Mouse (Mus musculus) limb, embryonic 12.5 days (tissue): ENCODE results near the gene Myl6b. TPM values are rescaled to one million over a fixed set of nuclear protein-coding genes. Genes with fewer than 3 reads are reported as not detected.
"Not testable (repeated sequence)": the region's sequence is repeated elsewhere in the genome, so short reads cannot be mapped to it uniquely, and the experiment has no call there.

Source experiments
- ATAC-seq: fragments of 200-750 bp; cut with Nextera tagmentation; 2 replicates; pipeline ENCODE4 v1.8.0; 2017; ENCODE audit warnings: low read depth, moderate TSS enrichment; ENCODE audit not compliant: insufficient number of reproducible peaks, insufficient read depth, low FRiP score, low TSS enrichment
- H3K27ac ChIP-seq: fragments of 300-500 bp; sonication (generic); 2 replicates; pipeline ENCODE4 v1.5.1; 2016; ENCODE audit warnings: mild to moderate bottlenecking, moderate library complexity
- H3K27me3 ChIP-seq: fragments of 300-500 bp; sonication (generic); 2 replicates; pipeline ENCODE4 v1.6.1; 2016; ENCODE audit warnings: mild to moderate bottlenecking, moderate library complexity
- H3K36me3 ChIP-seq: fragments of 300-500 bp; sonication (generic); 2 replicates; pipeline ENCODE4 v1.6.1; 2016; ENCODE audit warnings: mild to moderate bottlenecking, moderate library complexity
- H3K4me1 ChIP-seq: fragments of 300-500 bp; sonication (generic); replicated peaks from 2 replicates; pipeline ENCODE4 v1.6.1; 2016
- H3K4me2 ChIP-seq: fragments of 300-500 bp; sonication (generic); 2 replicates; pipeline ENCODE4 v1.6.1; 2016; ENCODE audit warnings: mild to moderate bottlenecking, moderate library complexity
- H3K4me3 ChIP-seq: fragments of 300-500 bp; sonication (generic); replicated peaks from 2 replicates; pipeline ENCODE4 v1.5.1; 2016; ENCODE audit warnings: mild to moderate bottlenecking
- H3K9ac ChIP-seq: fragments of 300-500 bp; sonication (generic); replicated peaks from 2 replicates; pipeline ENCODE4 v1.6.1; 2016; ENCODE audit warnings: mild to moderate bottlenecking, moderate library complexity
- H3K9me3 ChIP-seq: fragments of 300-500 bp; sonication (generic); 2 replicates; pipeline ENCODE4 v1.6.1; 2016; ENCODE audit warnings: mild to moderate bottlenecking, moderate library complexity
- WGBS: fragments of 180-500 bp; shearing (Covaris S2); methylation state at CpG from one replicate; pipeline ENCODE4 v1.1.7; 2016; 5-methylcytosine and 5-hydroxymethylcytosine counted together
- polyA plus RNA-seq: library from polyadenylated mRNA; unstranded; fragments of >200 nt; fragmentation: Nextera tagmentation; extraction: Ambion mirVana; gene quantifications from 2 replicates; pipeline ENCODE4 v1.2.1, GENCODE M21; 2016

The Myl6b gene
- polyA plus RNA-seq, 1 experiment from 2014 or later = 3.4 TPM

GRCm38 (mm10) chr10:128492633-128493311, 5.7 kb downstream of the Myl6b start:
- Histone ChIP-seq H3K9ac (peak overlapping the region; percentile 82), H3K9me3 (no peaks in the 10 kb centered on the region), H3K27ac (peak overlapping the region; percentile 96), H3K4me2 (peak overlapping the region; percentile 84), H3K27me3 (peaks cover 7% of the 10 kb centered on the region; the same call in 1 of the 2 replicates), H3K36me3 (peaks cover 43% of the 10 kb centered on the region), H3K4me3 (peak overlapping the region; percentile 78), H3K4me1 (peaks cover 29% of the 10 kb centered on the region)
- 28% methylated on average over 12 of the region's 12 CpGs for WGBS
- ATAC-seq = peak; percentile 40; the same call in 1 of the 2 replicates

GRCm38 (mm10) chr10:128492051-128492450, 6.4 kb downstream of the Myl6b start:
- not testable (repeated sequence) for H3K9me3 ChIP-seq, ATAC-seq, H3K27me3 ChIP-seq
- peak overlapping the region; percentile 82; the same call in 1 of the 2 replicates for H3K9ac ChIP-seq
- 70% methylated on average over 8 of the region's 8 CpGs for WGBS
- peaks cover 50% of the 10 kb centered on the region for H3K36me3 ChIP-seq
- peak overlapping the region; percentile 84 for H3K4me2 ChIP-seq
- H3K27ac ChIP-seq = peak overlapping the region; percentile 96; the same call in 1 of the 2 replicates
- H3K4me1 ChIP-seq = peaks cover 29% of the 10 kb centered on the region
- peak overlapping the region; percentile 78 for H3K4me3 ChIP-seq

GRCm38 (mm10) chr10:128491495-128491894, 7.0 kb downstream of the Myl6b start:
- Histone ChIP-seq H3K9me3 (no peaks in the 10 kb centered on the region), H3K27ac (0 out of 2 replicates have a peak overlapping the region, but pooled peaks have one; percentile 17), H3K36me3 (peaks cover 54% of the 10 kb centered on the region), H3K4me3 (peak overlapping the region; percentile 78), H3K27me3 (no peaks in the 10 kb centered on the region), H3K9ac (no peak overlapping the region), H3K4me1 (peaks cover 29% of the 10 kb centered on the region), H3K4me2 (peak overlapping the region; percentile 84)
- WGBS = 73% methylated on average over 6 of the region's 6 CpGs
- ATAC-seq = no peak

GRCm38 (mm10) chr10:128490912-128491311, 7.6 kb downstream of the Myl6b start:
- WGBS = 61% methylated on average over 5 of the region's 5 CpGs
- Histone ChIP-seq H3K4me2 (0 out of 2 replicates have a peak overlapping the region, but pooled peaks have one; percentile 84), H3K9me3 (no peaks in the 10 kb centered on the region), H3K27ac (0 out of 2 replicates have a peak overlapping the region, but pooled peaks have one; percentile 17), H3K27me3 (no peaks in the 10 kb centered on the region), H3K4me3 (no peak overlapping the region), H3K36me3 (peaks cover 60% of the 10 kb centered on the region), H3K9ac (0 out of 2 replicates have a peak overlapping the region, but pooled peaks have one; percentile 12), H3K4me1 (peaks cover 29% of the 10 kb centered on the region)
- no peak for ATAC-seq

- no peak for ATAC-seq
- peaks cover 29% of the 10 kb centered on the region for H3K4me1 ChIP-seq
- H3K9ac ChIP-seq = no peak overlapping the region; the same call in 1 of the 2 replicates
- WGBS = 69% methylated on average over 5 of the region's 5 CpGs
- no peaks in the 10 kb centered on the region for H3K27me3 ChIP-seq
- no peak overlapping the region for H3K4me3 ChIP-seq
- peaks cover 66% of the 10 kb centered on the region for H3K36me3 ChIP-seq
- no peaks in the 10 kb centered on the region for H3K9me3 ChIP-seq
- H3K4me2 ChIP-seq = no peak overlapping the region
- 0 out of 2 replicates have a peak overlapping the region, but pooled peaks have one; percentile 62 for H3K27ac ChIP-seq
Measured at GRCm38 (mm10) chr10:128490232-128490631, 8.3 kb downstream of the Myl6b start.

- no peak overlapping the region for H3K4me3 ChIP-seq
- H3K9me3 ChIP-seq = no peaks in the 10 kb centered on the region
- no peak overlapping the region for H3K9ac ChIP-seq
- peaks cover 24% of the 10 kb centered on the region for H3K4me1 ChIP-seq
- no peak overlapping the region for H3K4me2 ChIP-seq
- WGBS = 62% methylated on average over 4 of the region's 4 CpGs
- peaks cover 71% of the 10 kb centered on the region for H3K36me3 ChIP-seq
- H3K27ac ChIP-seq = 0 out of 2 replicates have a peak overlapping the region, but pooled peaks have one; percentile 62
- ATAC-seq = no peak
- no peaks in the 10 kb centered on the region for H3K27me3 ChIP-seq
Measured at GRCm38 (mm10) chr10:128489785-128490184, 8.7 kb downstream of the Myl6b start.

GRCm38 (mm10) chr10:128489380-128489779, 9.1 kb downstream of the Myl6b start:
- no peak for ATAC-seq
- 70% methylated on average over 5 of the region's 5 CpGs for WGBS
- Histone ChIP-seq H3K9me3 (no peaks in the 10 kb centered on the region), H3K4me2 (no peak overlapping the region), H3K4me3 (no peak overlapping the region), H3K9ac (no peak overlapping the region), H3K27me3 (no peaks in the 10 kb centered on the region), H3K36me3 (peaks cover 75% of the 10 kb centered on the region), H3K27ac (no peak overlapping the region), H3K4me1 (peaks cover 21% of the 10 kb centered on the region)

- Histone ChIP-seq H3K4me1 (peaks cover 21% of the 10 kb centered on the region), H3K36me3 (peaks cover 81% of the 10 kb centered on the region), H3K4me3 (no peak overlapping the region), H3K27me3 (no peaks in the 10 kb centered on the region), H3K9ac (no peak overlapping the region), H3K9me3 (no peaks in the 10 kb centered on the region), H3K4me2 (no peak overlapping the region), H3K27ac (no peak overlapping the region)
- ATAC-seq = no peak
- WGBS = 83% methylated on average over 4 of the region's 4 CpGs
Measured at GRCm38 (mm10) chr10:128488776-128489175, 9.7 kb downstream of the Myl6b start.

- Histone ChIP-seq H3K4me1 (peaks cover 21% of the 10 kb centered on the region), H3K27me3 (no peaks in the 10 kb centered on the region), H3K4me2 (no peak overlapping the region), H3K9ac (peak overlapping the region; percentile 4; the same call in 1 of the 2 replicates), H3K4me3 (no peak overlapping the region), H3K9me3 (no peaks in the 10 kb centered on the region), H3K36me3 (peaks cover 88% of the 10 kb centered on the region), H3K27ac (no peak overlapping the region)
- 93% methylated on average over 22 of the region's 22 CpGs for WGBS
- no peak for ATAC-seq
Measured at GRCm38 (mm10) chr10:128487861-128488712, 10.4 kb downstream of the Myl6b start.

- Histone ChIP-seq H3K4me3 (no peak overlapping the region), H3K4me2 (no peak overlapping the region), H3K9me3 (no peaks in the 10 kb centered on the region), H3K4me1 (peaks cover 6% of the 10 kb centered on the region), H3K27ac (no peak overlapping the region), H3K9ac (no peak overlapping the region), H3K36me3 (peaks cover 98% of the 10 kb centered on the region), H3K27me3 (no peaks in the 10 kb centered on the region)
- no peak for ATAC-seq
- WGBS = 90% methylated on average over 7 of the region's 7 CpGs
Measured at GRCm38 (mm10) chr10:128486370-128486769, 12.1 kb downstream of the Myl6b start.

- no peak for ATAC-seq
- 91% methylated on average over 12 of the region's 12 CpGs for WGBS
- H3K9me3 ChIP-seq = no peaks in the 10 kb centered on the region
Measured at GRCm38 (mm10) chr10:128474366-128474765, 24.1 kb downstream of the Myl6b start.

More at GRCm38 (mm10) chr10:128474366-128474765, 24.1 kb downstream of the Myl6b start:
- H3K4me3 ChIP-seq = no peak overlapping the region
- H3K27me3 ChIP-seq = no peaks in the 10 kb centered on the region
- H3K9ac ChIP-seq = no peak overlapping the region
- H3K4me2 ChIP-seq = no peak overlapping the region
- no peak overlapping the region for H3K27ac ChIP-seq
- H3K36me3 ChIP-seq = peaks cover 98% of the 10 kb centered on the region
- H3K4me1 ChIP-seq = no peaks in the 10 kb centered on the region
